ENCODE assay signal across 11 mouse cellular contexts in genomic region chr8:108510641-108511325, GRCm38 (mm10).
DNase-seq lines count a peak whose midpoint lies in the region; ATAC-seq and TF ChIP-seq lines count a peak whose summit lies in the region.
"Had no signal": no experiment of that assay in that cellular context is flagged by ENCODE, and none has a peak within 500 bp of the region (broad histone marks: within the 10 kb centered on the region; RNA-seq: fewer than 3 reads in every experiment).

No protein-coding gene starts in this region.

- no peak overlapping the region for H3K4me3 ChIP-seq in forebrain, postnatal 0 days (ENCODE audit: low read depth, low read length)

- no peak overlapping the region for H3K4me2 ChIP-seq in forebrain, postnatal 0 days (ENCODE audit: low read depth)

- DNase-seq in heart, adult 11 months, result peak; percentile 64
- DNase-seq in heart, adult 8-10 months (ENCODE audit: low spot score), result no peak
- peak; percentile 26 for DNase-seq in forebrain, postnatal 0 days
- peak; percentile 43 for DNase-seq in mesoderm, embryonic 11.5 days (ENCODE audit: low read depth, low spot score)
- DNase-seq in retina, embryonic 14.5 days (ENCODE audit: low spot score), result peak; percentile 44
- no peak for DNase-seq in thymus, postnatal 36 days
- no peak for DNase-seq in gastrocnemius, postnatal 36 days
- no peak for DNase-seq in urinary bladder, postnatal 36 days (ENCODE audit: low spot score in 2 of 2)
- DNase-seq: cerebellum, postnatal 36 days; gastrocnemius, postnatal 10 days; heart, postnatal 14 days had no signal

- H3K27ac ChIP-seq in forebrain, postnatal 0 days (ENCODE audit: low read depth, low read length), result no peak overlapping the region

- no peaks in the 10 kb centered on the region for H3K9me3 ChIP-seq in forebrain, postnatal 0 days (ENCODE audit: low read length)

- TF ChIP-seq CTCF in forebrain, postnatal 0 days (IDR thresholded peaks at IDR 0.05; ENCODE audit: low read depth), result no peak

- 17% methylated on average over 14 of the region's 14 CpGs for WGBS in forebrain, postnatal 0 days

- no peaks in the 10 kb centered on the region for H3K4me1 ChIP-seq in forebrain, postnatal 0 days (ENCODE audit: insufficient read depth)

- ATAC-seq in forebrain, postnatal 0 days, result peak; percentile 76

- intact Hi-C loops in gastrocnemius, postnatal 36 days (cut with DNase I), result no loop called here

- H3K27me3 ChIP-seq in forebrain, postnatal 0 days (ENCODE audit: insufficient read depth, low read length), result no peaks in the 10 kb centered on the region; the same call in 1 of the 2 replicates

- no peaks in the 10 kb centered on the region for H3K36me3 ChIP-seq in forebrain, postnatal 0 days (ENCODE audit: insufficient read depth)

- no peak overlapping the region for H3K9ac ChIP-seq in forebrain, postnatal 0 days

Comparison
In these comparisons a context has a peak if more than half of its experiments do, and no peak if none do; other contexts are left out.
1. DNase-seq: peak in heart, adult 11 months (single experiment), forebrain, postnatal 0 days (single experiment), mesoderm, embryonic 11.5 days (single experiment) and retina, embryonic 14.5 days (single experiment); none in heart, adult 8-10 months (single experiment), thymus, postnatal 36 days (0 of 2), gastrocnemius, postnatal 36 days (0 of 2) and urinary bladder, postnatal 36 days (0 of 2).